Mouse (Mus musculus) brain, embryonic 14.5 days (tissue): ENCODE data around the gene Vps13d.

Experiments
- CTCF ChIP-seq: fragments of 200-500 bp; IDR thresholded peaks from 2 replicates; pipeline ENCODE4 v1.5.1; 2012; ENCODE audit warnings: inconsistent platforms, mild to moderate bottlenecking, moderate library complexity, borderline replicate concordance; ENCODE audit not compliant: insufficient read depth, insufficient read length; ENCODE audit errors: extremely low read depth
- POLR2A ChIP-seq: fragments of 200-500 bp; IDR thresholded peaks from 2 replicates; pipeline ENCODE4 v1.6.1; 2012; ENCODE audit warnings: mild to moderate bottlenecking, inconsistent platforms, borderline replicate concordance; ENCODE audit not compliant: poor library complexity, insufficient read depth, insufficient read length, severe bottlenecking; ENCODE audit errors: extremely low read depth

DNA sequence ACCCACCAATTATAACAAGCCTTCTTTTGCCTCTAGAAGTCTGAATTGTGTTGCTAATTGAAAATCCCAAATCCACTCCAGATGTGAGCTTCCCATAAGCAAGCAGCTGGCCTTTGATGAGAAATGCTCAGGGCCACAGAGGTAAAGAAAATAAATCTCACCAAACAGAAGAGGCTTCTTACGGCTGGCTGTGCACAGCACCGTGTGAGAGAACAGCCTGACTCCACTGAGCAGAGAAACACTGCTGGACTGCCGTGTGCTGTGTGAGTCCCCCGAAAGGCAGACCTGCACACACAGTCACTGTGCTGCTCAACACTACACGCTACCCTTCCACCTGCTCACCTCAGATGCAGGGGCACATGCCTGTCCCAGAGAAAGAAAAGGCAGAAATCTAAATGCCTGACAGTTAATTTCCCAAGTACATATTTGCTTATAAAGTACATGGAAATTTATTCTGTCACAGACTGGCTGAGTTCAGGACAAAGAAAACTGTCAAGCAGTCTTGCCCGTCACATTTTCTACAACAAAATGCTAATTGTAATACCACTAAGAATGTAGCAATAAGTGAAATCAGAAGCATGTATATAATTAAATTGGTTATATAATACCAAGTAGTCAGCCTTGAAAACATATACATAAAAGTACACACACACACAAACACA lies 127.7 kb downstream of the Vps13d start:
- TF ChIP-seq CTCF: no peak
- TF ChIP-seq POLR2A: no peak
